Comparison of ENCODE assay signal across 14 mouse cellular contexts in genomic region chr6:77013194-77013593, GRCm38 (mm10).
"Had no signal": no experiment of that assay in that cellular context is flagged by ENCODE, and none has a peak within 500 bp of the region (broad histone marks: within the 10 kb centered on the region; RNA-seq: fewer than 3 reads in every experiment).

No protein-coding gene starts in this region.

- H3K9ac ChIP-seq: kidney, embryonic 15.5 days; limb, embryonic 13.5 days; liver, embryonic 14.5 days; neural tube, embryonic 12.5 days had no signal

- H3K4me1 ChIP-seq: kidney, embryonic 15.5 days; limb, embryonic 13.5 days; neural tube, embryonic 12.5 days had no signal

- H3K36me3 ChIP-seq: kidney, embryonic 15.5 days; limb, embryonic 13.5 days; neural tube, embryonic 12.5 days had no signal

- DNase-seq: kidney, postnatal 14 days; layer of hippocampus, adult 9-11 months; layer of hippocampus, postnatal 36 days; lung, adult 2 months; lung, postnatal 36 days; midbrain, embryonic 14.5 days; right cerebral cortex, adult 18-20 months; right cerebral cortex, postnatal 25 days; thymus, postnatal 36 days had no signal

- H3K27ac ChIP-seq: kidney, embryonic 15.5 days; limb, embryonic 13.5 days; liver, embryonic 14.5 days; neural tube, embryonic 12.5 days had no signal

- ATAC-seq: lung, postnatal 0 days had no signal

- H3K4me2 ChIP-seq: kidney, embryonic 15.5 days; limb, embryonic 13.5 days; neural tube, embryonic 12.5 days had no signal

- H3K27me3 ChIP-seq: kidney, embryonic 15.5 days; limb, embryonic 13.5 days; neural tube, embryonic 12.5 days had no signal

- H3K4me3 ChIP-seq: kidney, embryonic 15.5 days; limb, embryonic 13.5 days; neural tube, embryonic 12.5 days had no signal

- H3K9me3 ChIP-seq: kidney, embryonic 15.5 days; limb, embryonic 13.5 days; neural tube, embryonic 12.5 days had no signal
